Mouse (Mus musculus): ENCODE results near the gene Selenom.
A peak's percentile ranks its signal among the peaks of the same experiment; 100 is the strongest.

Gene Selenom

DNA sequence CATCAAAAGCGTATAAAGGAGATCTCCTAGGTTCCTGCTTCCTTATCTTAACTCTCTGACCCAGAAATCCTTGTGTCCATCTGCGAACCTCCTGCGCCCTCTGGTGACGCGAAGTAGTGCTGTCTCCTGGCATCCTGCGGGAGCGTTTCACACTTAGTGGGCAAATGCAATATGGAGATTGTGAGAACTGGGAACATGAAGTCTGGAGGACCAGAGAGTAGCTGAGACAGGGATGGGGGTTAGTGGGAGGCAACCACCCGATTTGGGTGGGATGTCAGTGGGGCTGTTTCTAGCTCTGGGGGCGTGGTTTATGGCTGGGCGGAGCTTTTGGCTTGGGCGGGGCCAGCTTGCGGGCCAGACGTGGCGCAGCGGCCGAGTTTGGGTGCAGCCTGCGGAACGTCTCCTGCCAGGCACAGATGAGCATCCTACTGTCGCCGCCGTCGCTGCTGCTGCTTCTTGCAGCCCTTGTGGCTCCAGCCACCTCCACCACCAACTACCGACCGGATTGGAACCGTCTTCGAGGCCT, at the start of gene Selenom:
TSS of gene Selenom (plus strand) at position 156 of the 526 bp plus-strand sequence.
- DNase-seq (ENCODE audit: low read depth), result peak; percentile 79

DNA sequence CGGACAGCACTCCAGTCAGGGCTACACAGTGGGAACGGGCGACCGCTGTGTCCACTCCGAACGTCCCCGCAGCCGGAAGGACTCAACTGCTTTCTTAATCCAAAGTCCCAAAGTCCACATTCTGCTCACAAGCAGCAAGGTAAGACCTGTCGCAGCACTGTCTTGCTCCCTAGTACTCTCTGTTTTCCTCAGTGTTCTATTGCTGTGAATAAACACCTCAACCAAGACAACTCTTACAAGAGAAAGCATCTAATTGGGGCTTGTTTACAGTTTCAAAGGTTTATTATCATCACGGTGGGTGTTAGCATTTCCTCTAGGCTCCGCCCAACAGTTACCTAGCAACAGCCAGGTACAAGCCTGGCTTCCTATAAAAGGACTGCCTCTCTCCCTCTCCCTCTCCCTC, 43.0 kb upstream of the Selenom start:
- DNase-seq (ENCODE audit: low read depth), result no peak

DNA sequence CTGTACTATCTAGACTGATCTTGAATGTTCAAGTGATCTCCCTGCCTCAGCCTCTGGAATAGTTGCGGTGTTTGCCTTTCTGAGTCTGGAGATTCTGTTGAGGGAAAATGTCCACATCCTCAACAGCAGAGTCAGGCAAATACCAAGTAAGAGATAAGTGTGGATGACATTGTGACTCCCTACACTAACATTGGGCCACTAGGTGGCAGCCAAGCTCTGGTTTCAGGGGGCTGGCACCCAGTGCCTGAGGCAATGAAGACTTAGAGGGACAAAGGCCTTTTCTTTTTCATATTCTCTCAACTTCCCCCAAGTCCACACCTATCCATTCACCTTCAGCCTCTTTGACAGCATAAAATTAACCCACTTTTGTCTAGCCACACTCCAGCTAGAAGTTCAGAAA, 42.0 kb upstream of the Selenom start:
- DNase-seq (ENCODE audit: low read depth), result peak; percentile 82

DNA sequence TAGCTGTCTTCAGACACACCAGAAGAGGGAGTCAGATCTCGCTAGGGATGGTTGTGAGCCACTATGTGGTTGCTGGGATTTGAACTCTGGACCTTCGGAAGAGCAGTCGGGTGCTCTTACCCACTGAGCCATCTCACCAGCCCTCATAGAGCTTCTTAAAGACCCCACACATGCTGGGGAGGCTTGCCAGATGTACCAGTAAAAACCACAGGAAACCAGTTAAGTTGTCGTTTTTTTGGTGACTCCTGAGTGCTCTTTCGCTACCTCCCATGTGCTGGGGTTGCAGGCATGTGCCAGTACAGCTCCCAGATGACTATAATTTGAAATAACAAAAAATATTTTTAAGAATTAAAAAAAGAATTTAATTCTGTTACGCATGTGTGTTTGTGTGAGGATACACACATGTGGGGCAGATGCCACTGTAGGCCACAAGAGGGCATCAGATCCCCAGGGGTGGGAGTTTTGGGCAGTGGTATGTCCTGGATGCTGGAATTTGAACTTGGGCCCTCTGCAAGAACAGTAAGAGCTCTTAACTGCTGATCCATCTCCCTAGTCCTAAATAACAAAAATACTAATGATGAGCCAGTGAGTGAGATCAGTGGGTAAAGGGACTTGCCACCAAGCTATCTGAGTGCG, 39.9 kb upstream of the Selenom start:
- no peak for DNase-seq (ENCODE audit: low read depth)

DNA sequence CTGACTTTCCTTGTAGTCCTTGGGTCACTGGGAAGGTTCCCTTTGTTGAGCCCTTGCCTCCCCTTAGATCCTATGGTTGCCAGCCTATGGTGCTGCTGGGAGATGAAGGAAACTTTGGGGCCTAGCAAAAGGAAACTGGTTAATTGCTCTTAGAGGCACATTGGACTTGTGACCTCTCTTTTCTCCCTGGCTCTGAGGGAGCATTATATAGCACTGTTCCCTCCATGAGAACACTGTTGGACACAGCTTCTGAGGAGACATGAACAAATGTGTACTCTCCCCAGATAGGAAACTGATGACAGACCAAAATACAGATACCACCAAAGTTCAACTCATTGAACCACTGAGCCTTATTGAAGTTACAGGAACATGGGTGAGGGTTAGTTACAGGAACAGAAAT, 39.0 kb upstream of the Selenom start:
- DNase-seq (ENCODE audit: low read depth), result no peak

DNA sequence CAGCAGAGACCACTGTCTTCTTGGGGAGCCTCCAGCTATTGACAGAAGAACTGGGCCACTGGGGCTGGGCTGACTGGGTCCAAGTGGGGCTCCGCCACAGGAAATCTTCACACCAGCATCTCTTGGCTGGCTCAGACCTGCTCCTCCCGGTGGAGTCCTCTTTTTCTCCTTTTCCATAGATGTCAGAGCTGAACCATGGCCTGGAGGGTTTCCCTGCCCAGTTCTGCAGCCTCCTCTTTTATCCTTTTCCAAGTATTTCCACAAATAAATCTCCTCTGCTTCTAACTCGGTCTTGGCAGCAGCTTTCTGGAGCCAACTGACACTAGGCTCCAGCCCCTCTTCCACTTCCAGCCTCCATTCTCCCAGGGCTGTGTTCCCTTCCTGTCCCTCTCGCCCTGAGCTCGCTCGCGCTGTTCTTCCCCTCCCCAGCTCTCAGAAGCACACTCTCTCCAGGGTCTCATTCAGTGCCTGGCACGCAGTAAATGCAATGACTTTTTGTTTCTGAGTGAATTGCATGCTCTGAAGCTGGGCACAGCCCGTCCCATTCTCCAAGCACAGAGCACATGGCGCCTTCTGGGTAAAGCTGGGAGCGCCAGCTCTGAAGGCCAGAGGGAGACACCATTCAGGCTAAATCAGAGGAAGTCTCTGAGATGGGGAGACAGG, 30.4 kb upstream of the Selenom start:
- DNase-seq (ENCODE audit: low read depth), result no peak

DNA sequence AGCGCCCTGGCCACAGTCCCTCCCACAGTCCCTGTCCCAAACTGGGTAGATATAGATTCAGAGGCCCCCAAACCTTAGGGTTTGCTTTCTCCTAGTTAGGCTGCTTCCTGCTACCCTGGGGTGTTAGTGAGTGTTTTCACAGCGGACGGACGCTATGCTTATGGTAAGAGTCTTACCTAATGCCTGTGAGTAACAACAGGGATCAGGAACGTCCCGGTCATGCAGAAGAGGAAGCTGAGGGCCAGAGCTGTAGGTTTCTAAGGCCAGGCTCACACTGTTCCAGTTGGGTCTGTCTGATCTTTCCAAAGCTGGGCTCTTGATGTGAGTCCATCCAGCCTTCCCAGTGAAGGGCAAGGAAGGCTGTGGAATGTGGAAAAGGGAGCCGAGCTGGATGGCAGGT, 28.1 kb upstream of the Selenom start:
- DNase-seq (ENCODE audit: low read depth), result no peak

DNA sequence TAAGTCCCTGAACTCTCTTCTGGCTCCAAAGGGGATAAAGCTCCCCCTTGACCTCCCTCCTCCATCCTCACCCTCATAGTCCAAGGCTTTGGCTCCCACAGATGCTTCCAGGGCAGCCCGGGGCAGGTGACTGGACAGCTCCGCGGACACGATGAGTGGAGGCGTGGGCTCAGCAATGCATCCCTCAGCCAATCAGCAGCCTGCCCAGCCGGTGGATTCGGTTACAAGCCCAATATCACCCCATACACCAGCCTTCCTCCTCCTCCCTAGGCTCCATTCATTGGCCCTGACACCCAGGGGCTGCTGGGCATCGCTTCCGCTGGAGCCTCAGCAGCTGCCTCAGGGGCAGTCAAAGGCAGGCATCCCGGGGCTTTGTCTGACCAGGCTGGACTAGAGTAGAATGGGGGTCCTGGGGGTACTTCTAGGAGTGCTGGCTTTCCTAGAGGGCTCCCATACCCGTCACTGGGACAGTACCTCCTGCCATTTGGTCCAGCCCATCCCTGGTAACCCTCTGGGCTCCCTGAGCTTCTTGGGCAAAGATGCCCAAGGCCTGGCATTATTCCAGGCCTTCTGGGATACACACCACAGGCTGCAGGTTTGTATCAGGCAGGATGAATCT, 26.4 kb upstream of the Selenom start, which contains the start of gene Pla2g3:
TSS of gene Pla2g3 (plus strand) at position 333 of the 619 bp plus-strand sequence.
- no peak for DNase-seq (ENCODE audit: low read depth)

DNA sequence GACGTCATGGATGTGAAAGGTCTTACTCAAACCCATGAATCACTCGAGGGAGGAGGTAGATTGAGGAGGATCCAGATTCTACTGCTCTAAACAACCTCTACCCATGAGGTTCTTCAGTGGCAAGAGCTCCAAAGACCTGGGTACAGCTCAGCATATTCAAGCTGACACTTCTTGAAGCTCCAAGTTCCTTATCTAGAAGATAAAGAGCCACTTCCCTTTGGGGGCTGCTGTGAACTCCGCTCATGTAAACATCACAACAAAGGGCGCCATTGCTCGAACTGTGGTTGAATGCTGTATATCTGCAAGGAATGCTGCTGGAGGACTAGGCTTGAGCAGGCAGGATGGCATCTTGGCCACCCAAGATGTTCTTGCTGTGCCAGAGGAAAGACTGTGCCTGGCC, 25.4 kb upstream of the Selenom start:
- no peak for DNase-seq (ENCODE audit: low read depth)

DNA sequence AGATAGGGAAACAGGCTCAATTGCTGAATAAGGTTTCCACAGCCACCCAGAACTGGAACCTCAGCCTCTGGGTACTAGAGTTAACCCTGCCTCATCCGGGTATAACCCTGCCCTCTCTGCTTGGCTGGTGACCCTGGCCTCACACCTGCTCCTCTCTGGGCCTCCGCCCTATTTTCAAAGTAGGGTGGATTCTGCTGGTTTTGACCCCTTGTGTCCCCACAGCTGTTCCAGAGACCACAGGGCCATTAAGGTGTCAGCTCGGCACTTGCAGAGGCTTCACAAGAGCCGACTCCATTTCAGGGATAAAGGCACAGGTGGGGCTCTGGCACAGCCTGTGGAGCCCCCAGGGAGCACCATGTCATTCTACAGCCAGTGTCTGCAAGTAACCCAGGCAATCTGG, 21.7 kb upstream of the Selenom start:
- no peak for DNase-seq (ENCODE audit: low read depth)

DNA sequence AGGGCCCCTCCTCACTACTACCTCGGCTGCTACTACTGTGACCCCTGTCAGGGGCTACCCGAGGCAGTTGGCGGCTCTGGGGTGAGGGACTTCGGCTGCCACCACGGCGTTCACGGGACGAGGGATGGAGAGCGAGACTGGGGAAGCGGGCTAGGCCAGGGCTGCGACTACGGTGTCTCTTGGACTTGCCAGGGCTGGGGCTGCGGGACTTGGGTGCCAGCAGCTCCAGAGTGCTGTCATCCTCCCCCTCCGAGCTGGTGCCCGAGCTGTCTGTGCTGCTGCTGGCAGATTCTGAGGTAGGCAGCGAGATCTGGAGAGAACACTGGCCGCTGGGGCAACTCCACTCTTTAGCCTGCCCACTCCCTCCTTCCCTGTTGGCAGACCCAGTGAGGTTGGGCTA, 19.6 kb upstream of the Selenom start:
- DNase-seq (ENCODE audit: low read depth), result no peak

DNA sequence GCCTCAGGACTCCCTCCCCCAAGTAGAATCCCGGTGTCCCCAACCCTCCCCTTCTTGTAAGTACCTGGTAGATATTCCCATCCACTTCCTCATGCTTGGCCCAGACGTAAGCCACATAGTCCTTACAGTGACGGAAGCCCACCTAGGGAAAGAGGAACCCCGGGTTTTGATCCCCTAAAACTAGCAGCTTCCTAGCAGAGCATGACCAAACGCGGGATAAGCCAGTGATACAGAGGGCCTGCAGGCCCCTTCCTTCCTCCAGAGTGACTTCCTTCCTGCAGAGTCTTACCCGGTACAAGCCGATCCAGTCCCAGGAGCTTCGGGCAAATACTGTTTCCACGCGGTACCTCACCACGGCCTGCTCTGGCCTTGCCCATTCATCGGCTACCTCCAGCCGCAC, 19.0 kb upstream of the Selenom start:
- DNase-seq (ENCODE audit: low read depth), result no peak

DNA sequence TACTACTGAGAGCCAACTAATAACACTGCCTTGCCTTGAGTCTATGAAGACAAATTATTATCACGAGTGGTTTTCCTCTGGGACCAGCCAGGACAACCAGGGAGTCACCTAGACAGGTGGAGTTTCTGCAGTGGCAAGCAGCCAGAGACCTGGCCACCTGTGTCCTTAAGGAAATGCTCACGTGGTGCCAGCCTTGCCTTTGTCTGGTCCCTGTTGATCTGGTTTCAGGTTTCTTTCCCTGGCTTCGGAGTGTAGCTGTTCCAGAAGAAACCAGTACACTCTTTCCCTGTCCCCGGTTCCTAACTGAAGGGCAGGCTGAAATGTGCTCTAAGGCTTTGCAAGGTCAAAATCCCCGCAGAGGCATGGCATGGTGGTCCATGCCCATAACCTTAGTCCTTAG, 17.7 kb upstream of the Selenom start:
- DNase-seq (ENCODE audit: low read depth), result no peak

DNA sequence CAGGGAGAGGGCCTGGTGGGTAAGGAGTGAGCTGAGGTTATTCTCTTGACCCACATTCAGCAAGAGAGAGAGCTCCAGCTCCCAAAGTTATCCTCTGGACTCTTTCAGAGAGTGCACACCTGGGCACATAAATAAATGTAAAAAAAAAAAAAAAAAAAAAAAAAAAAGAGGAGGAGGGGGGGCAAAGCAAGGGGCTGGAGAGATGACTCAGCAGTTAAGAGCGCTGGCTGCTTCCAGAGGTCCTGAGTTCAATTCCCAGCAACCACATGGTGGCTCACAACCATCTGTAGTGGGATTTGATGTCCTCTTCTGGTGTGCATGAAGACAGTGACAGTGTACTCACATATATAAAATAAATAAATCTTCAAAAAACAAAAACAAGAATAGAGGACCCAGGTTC, 17.2 kb upstream of the Selenom start:
- DNase-seq (ENCODE audit: low read depth), result no peak

DNA sequence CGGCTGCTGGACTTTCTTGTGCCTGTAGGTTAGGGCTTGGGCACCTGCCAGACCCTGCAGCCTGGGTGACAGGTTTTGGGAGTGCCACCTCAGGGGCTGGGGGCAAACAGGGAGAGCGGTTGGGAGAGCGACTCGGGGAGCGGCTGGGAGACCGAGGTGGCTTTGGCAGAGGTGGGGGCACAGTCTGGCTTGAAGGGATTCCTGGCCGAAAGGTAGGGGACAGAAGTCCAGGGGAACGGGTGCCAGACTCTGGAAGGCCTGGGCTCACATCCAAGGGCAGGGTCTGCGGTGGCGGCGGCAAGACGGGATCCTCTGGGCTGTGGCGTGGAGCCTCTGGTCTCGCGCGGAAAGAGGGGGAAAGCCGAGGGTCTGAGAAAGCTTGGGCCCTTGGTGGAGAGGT, 12.4 kb upstream of the Selenom start:
- no peak for DNase-seq (ENCODE audit: low read depth)

DNA sequence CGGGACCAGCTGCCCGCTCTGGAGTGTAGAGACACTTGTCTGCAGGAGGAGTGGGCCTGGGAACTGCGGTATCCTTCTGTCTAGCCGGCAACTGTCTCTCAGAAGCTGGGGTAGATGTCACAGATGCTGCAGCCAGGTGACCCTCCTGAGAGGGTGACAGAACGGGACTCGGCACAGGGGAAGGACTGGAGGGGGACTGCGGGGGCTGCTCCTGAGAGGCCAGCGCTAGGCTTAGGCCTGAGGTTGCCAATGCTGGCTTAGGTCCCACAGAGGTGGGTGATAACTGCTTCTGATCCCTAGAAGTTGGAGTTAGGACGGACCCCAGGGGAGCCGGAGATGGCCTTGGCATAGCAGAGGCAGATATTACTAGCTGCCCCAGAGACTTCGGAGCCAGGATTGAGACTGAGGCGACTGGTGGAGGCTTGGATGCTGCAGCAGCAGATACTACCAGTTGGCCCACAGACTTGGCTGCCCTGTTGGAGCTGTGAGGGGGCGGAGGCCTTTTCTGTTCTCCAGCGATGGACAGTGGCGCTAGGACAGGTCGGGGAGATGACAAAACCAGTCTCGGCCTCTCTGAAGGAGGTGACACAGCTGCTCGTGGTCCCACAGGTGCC, 11.9 kb upstream of the Selenom start:
- no peak for DNase-seq (ENCODE audit: low read depth)

DNA sequence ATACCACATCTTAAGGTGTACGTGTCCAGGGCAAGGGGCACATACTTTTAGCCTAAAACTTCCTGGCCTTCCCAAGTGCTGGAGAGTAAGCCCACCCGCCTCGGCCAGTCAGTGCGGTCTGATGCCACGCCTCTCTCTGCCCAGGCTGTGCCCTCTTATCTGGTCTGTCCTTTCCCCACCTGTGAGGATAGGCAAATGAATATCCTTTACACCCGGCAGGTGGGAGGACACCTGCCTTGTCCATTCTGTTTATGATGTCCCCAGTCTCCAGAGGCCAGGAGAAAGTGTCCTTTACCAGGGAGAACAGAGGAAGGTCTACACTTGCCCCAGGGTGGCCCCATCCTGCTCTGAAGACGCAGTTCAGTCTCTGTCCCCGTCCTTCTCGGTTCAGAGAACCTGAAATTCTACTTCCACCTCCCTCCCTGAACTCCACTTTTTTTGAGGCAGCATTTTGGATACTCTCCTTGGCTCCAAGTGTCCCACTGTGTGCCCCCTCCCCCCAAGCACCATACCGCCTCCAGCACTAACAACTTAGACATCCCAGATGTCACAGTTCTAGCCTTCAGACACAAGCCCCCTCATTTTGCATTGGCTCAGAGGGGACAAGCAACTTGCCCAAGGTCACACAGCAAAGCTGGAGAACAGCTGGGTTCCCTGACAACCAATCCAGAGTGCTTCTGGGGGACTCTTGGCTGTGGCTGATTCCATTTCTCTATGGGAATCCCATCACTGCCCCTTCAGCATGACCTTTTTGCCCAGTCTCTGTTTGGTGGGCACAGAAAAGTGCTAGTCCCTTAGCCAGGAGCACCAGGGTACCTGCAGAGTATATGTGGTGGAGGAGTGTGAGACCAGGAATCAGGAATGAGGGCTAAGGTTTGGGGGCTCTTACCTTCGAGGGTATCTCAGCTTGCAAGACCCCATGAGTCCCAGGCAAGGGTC, 10.5 kb upstream of the Selenom start:
- no peak for DNase-seq (ENCODE audit: low read depth)

DNA sequence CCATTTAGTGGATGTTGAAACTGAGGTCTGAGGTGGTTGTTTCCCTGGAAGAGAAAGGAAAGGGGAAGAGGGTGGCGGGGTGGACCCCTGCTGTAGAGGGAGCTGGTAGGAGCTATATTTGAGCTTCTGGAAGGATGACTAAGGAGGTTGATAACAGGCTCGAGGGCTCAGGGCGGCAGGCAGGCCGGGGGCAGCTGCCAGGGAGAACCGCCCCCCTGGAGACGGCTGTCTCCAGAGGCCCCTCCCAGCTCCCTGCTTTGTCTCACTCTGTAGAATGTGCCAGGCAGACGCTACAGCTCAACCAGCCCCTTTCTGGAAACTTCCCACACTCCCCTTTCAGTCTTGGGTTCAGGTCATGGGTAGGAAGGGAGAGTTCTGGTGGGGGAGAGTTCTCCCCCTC, 6.3 kb upstream of the Selenom start:
- DNase-seq (ENCODE audit: low read depth), result no peak

DNA sequence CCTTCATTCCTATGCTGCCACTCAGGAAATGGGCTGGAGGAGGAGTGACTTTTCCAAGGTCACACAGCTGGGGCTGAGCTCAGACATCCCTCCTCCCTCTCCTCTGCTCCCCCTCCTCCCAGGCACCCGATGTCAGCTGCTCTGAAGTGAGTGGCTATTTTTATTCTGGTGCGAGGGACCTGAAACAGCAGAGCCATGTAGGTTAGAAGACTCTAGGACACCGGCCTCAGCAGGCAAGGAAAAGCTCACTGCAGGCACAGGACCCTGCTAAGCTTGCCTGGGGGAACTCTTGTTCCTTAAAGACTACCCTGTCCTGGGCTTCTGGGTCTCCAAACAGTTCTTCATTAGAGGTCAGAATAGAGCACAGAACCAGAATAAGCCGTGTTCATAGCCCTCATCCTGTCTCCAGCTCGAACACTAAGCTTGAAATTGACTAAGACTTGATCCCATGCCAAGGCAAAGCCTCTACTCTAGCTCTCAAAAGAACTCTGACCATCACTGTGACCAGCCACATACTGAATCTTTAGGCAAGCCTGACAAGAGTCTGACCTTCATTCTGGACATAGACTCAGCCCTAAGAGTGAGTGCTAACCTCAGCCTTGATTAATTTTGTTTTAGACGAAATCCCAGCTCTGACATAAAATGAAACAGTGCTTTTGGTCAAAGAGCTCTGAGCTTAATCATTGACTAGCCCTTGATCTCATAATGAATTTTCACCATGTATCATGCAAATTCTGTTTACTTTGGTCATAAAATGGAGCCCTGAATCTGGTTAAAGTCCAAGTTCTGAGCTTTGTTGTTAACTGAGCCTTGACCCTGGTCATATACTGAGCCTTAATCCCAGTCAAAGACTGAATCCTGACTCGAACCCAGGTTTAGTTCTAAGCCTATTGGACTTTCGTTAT, 5.1 kb upstream of the Selenom start:
- no peak for DNase-seq (ENCODE audit: low read depth)

DNA sequence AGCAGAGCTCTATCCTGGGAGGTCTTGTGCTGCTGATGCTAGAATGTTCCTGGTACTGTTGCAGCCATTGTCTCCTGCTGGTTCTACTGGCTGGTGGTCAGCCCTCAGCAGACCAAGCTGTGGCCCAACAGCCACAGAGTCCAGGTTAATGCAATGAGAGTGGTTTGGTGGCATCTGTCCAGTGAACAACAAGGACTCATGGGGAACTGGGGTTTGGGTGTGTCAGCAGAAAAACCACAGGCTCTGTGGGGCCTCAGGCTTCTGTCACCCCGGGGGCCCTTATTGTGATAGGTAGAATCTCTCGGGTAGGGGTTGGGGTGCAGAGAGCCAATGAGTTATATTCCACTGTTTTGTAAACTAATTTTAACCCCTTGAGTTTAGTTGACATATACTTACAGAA, 4.2 kb upstream of the Selenom start:
- no peak for DNase-seq (ENCODE audit: low read depth)

DNA sequence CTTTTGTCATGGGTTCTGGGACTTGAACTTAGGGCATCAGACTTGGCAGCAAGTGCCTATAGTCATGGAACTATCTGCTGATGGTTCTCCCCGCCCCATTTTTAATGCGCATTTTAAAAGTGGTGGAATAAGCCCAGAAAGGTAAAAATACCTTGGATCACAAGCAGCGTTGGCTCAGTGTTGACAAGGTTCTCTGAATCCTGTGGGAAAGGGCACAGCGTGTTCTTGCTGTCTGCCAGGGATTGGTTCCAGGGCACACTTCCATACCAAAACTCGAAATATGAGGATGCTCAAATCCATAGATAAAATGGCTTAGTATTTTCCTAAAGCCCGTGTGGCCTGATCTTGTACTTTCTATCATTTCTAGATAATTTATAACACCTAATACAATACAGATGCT, 1.2 kb upstream of the Selenom start:
- DNase-seq (ENCODE audit: low read depth), result no peak

All from c-Kit-positive CD71-negative TER-119-negative erythroid progenitor cells, embryonic 14.5 days (primary cell).